Mouse (Mus musculus): Measurements from ENCODE around the gene Sipa1l1.

GRCm38 (mm10) chr12:82367986-82368385, 198.9 kb downstream of the Sipa1l1 start:
- TF ChIP-seq CTCF (IDR thresholded peaks at IDR 0.05; ENCODE audit: insufficient read depth, low read depth, low read length) (no peak), POLR2A (IDR thresholded peaks at IDR 0.05; ENCODE audit: insufficient read depth, low read depth, low read length) (no peak)
